Mouse (Mus musculus): ENCODE measurements around the gene Hhat. TPM values are rescaled to one million over a fixed set of nuclear protein-coding genes. Genes with fewer than 3 reads are reported as not detected.

Gene Hhat
- total RNA-seq, 2 experiments from 2014 or later: 1.5 to 1.7 TPM

GRCm38 (mm10) chr1:192449572-192450351 lies 321.3 kb downstream of the Hhat start:
- ATAC-seq (replicated peaks; ENCODE audit: poor library complexity): peak; percentile 63

DNA sequence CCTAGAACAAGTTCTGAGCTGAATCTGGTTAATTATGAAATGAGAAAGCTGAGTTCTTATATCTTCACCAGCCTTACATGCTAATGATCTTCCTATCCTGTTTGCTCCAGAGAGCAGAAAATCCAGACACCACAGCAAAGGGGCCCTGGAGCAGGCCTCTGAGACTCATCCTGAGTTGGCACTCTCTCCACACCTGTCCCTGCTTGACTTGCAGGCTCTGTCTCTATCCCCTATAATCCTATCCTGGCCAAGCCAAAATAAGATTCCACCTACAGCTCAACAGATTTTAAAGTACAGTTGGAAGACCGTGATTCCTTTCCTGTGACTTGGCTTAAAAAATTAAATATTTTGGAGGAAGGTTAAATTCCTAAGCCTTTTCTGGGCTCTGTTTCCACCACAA lies 322.5 kb downstream of the Hhat start:
- ATAC-seq (replicated peaks; ENCODE audit: poor library complexity): no peak

DNA sequence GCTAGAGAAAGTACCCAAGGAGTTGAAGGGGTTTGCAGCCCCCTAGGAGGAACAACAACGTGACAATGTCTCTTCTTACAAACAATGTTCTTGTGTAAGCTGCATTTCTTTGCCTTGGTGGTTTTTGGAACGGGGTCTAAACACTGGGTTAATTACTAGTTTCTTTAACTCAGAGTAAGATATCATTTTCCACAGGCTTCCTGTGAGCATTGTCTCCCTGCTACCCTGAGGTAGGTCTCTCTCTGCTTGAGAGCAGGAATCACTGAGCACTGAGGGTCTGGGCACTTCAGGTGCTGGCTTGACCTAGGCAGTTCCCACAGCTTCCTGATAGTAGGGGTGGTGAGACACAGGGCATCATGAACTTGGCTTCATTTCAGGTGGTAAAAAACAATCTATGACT lies 323.4 kb downstream of the Hhat start:
- ATAC-seq (replicated peaks; ENCODE audit: poor library complexity): no peak

Other genes with a start within 250 kb of the Hhat start
- not detected in 2 replicates for gene Sertad4, start 84.5 kb upstream of the Hhat start, total RNA-seq (2015)
- gene Sertad4, start 84.5 kb upstream of the Hhat start, total RNA-seq (2017): not detected in 2 replicates

Measured in megakaryocyte progenitor cell, adult 5-6 weeks (primary cell).